Mouse (Mus musculus) macrophage (primary cell): ENCODE data around the gene Atp1a4. TPM values are rescaled to one million over a fixed set of nuclear protein-coding genes. Genes with fewer than 3 reads are reported as not detected.

Source experiments
- H3K27ac ChIP-seq: fragments of 350-480 bp; formaldehyde crosslinking; 2 replicates; pipeline ENCODE4 v1.9.0; 2021
- H3K36me3 ChIP-seq: fragments of 350-480 bp; formaldehyde crosslinking; 2 replicates; pipeline ENCODE4 v1.9.0; 2021; ENCODE audit errors: inconsistent target
- H3K4me3 ChIP-seq: fragments of 350-480 bp; formaldehyde crosslinking; 2 replicates; pipeline ENCODE4 v1.9.0; 2021; ENCODE audit errors: inconsistent target
- H3K79me2 ChIP-seq: fragments of 350-480 bp; formaldehyde crosslinking; 2 replicates; pipeline ENCODE4 v1.9.0; 2021; ENCODE audit errors: inconsistent target
- WGBS: methylation state at CpG from one replicate; pipeline ENCODE4 v1.1.7; 2026; ENCODE audit warnings: inconsistent platforms; ENCODE audit not compliant: missing documents; 5-methylcytosine and 5-hydroxymethylcytosine counted together
- polyA plus RNA-seq: library from polyadenylated mRNA; stranded (reverse); fragments of 250-400 nt; gene quantifications from 3 replicates; pipeline ENCODE4 v1.2.4, GENCODE M21; 2018; ENCODE audit warnings: inconsistent platforms

The Atp1a4 gene
- polyA plus RNA-seq, 1 experiment from 2014 or later, result not detected

GRCm38 (mm10) chr1:172293449-172293848 is 35.2 kb upstream of the Atp1a4 start:
- WGBS, result 95% methylated on average over 11 of the region's 11 CpGs
- Histone ChIP-seq H3K27ac (no peak overlapping the region), H3K4me3 (no peak overlapping the region), H3K36me3 (no peaks in the 10 kb centered on the region), H3K79me2 (no peaks in the 10 kb centered on the region)

GRCm38 (mm10) chr1:172292880-172293279 is 34.7 kb upstream of the Atp1a4 start:
- Histone ChIP-seq H3K4me3 (no peak overlapping the region), H3K79me2 (no peaks in the 10 kb centered on the region), H3K36me3 (no peaks in the 10 kb centered on the region), H3K27ac (no peak overlapping the region)
- WGBS, result 96% methylated on average over 2 of the region's 2 CpGs

- Histone ChIP-seq H3K27ac (no peak overlapping the region), H3K36me3 (no peaks in the 10 kb centered on the region), H3K79me2 (no peaks in the 10 kb centered on the region), H3K4me3 (no peak overlapping the region)
- WGBS, result 79% methylated on average over 3 of the region's 3 CpGs
Measured at GRCm38 (mm10) chr1:172289617-172289946, 31.4 kb upstream of the Atp1a4 start.

- Histone ChIP-seq H3K4me3 (no peak overlapping the region), H3K79me2 (no peaks in the 10 kb centered on the region), H3K27ac (no peak overlapping the region), H3K36me3 (no peaks in the 10 kb centered on the region)
- 93% methylated on average over 11 of the region's 11 CpGs for WGBS
Measured at GRCm38 (mm10) chr1:172288900-172289616, 30.8 kb upstream of the Atp1a4 start.

GRCm38 (mm10) chr1:172286740-172287139 is 28.5 kb upstream of the Atp1a4 start:
- 91% methylated on average over 5 of the region's 5 CpGs for WGBS
- Histone ChIP-seq H3K27ac (no peak overlapping the region), H3K36me3 (no peaks in the 10 kb centered on the region), H3K79me2 (no peaks in the 10 kb centered on the region), H3K4me3 (no peak overlapping the region)

- H3K27ac ChIP-seq, result no peak overlapping the region
- 93% methylated on average over 14 of the region's 14 CpGs for WGBS
- H3K4me3 ChIP-seq, result no peak overlapping the region
- no peaks in the 10 kb centered on the region for H3K79me2 ChIP-seq
- H3K36me3 ChIP-seq, result no peaks in the 10 kb centered on the region
Measured at GRCm38 (mm10) chr1:172284221-172284620, 26.0 kb upstream of the Atp1a4 start.

GRCm38 (mm10) chr1:172283073-172283472 is 24.9 kb upstream of the Atp1a4 start:
- 99% methylated on average over 6 of the region's 6 CpGs for WGBS
- H3K27ac ChIP-seq, result no peak overlapping the region
- H3K36me3 ChIP-seq, result no peaks in the 10 kb centered on the region
- no peaks in the 10 kb centered on the region for H3K79me2 ChIP-seq
- no peak overlapping the region for H3K4me3 ChIP-seq

- WGBS, result 84% methylated on average over 10 of the region's 10 CpGs
- no peak overlapping the region for H3K4me3 ChIP-seq
- H3K27ac ChIP-seq, result no peak overlapping the region
- H3K36me3 ChIP-seq, result no peaks in the 10 kb centered on the region
- no peaks in the 10 kb centered on the region for H3K79me2 ChIP-seq
Measured at GRCm38 (mm10) chr1:172281522-172282254, 23.5 kb upstream of the Atp1a4 start.

- Histone ChIP-seq H3K27ac (no peak overlapping the region), H3K79me2 (no peaks in the 10 kb centered on the region), H3K4me3 (no peak overlapping the region), H3K36me3 (no peaks in the 10 kb centered on the region)
- WGBS, result 88% methylated on average over 15 of the region's 16 CpGs
Measured at GRCm38 (mm10) chr1:172279768-172280509, 21.7 kb upstream of the Atp1a4 start.

GRCm38 (mm10) chr1:172278328-172278727 is 20.1 kb upstream of the Atp1a4 start:
- Histone ChIP-seq H3K4me3 (no peak overlapping the region), H3K27ac (no peak overlapping the region), H3K36me3 (no peaks in the 10 kb centered on the region), H3K79me2 (no peaks in the 10 kb centered on the region)
- WGBS, result 92% methylated on average over 13 of the region's 13 CpGs

GRCm38 (mm10) chr1:172277172-172277571 is 19.0 kb upstream of the Atp1a4 start:
- Histone ChIP-seq H3K27ac (peak overlapping the region; percentile 24), H3K79me2 (no peaks in the 10 kb centered on the region), H3K4me3 (no peak overlapping the region), H3K36me3 (no peaks in the 10 kb centered on the region)
- WGBS, result 4% methylated on average over 3 of the region's 3 CpGs

- WGBS, result 98% methylated on average over 5 of the region's 5 CpGs
- Histone ChIP-seq H3K4me3 (no peak overlapping the region), H3K27ac (no peak overlapping the region), H3K36me3 (no peaks in the 10 kb centered on the region), H3K79me2 (no peaks in the 10 kb centered on the region)
Measured at GRCm38 (mm10) chr1:172274547-172274946, 16.3 kb upstream of the Atp1a4 start.

- no peaks in the 10 kb centered on the region for H3K79me2 ChIP-seq
- H3K36me3 ChIP-seq, result no peaks in the 10 kb centered on the region
- no peak overlapping the region for H3K27ac ChIP-seq
- no peak overlapping the region for H3K4me3 ChIP-seq
- 95% methylated on average over 4 of the region's 5 CpGs for WGBS
Measured at GRCm38 (mm10) chr1:172274116-172274515, 15.9 kb upstream of the Atp1a4 start.

GRCm38 (mm10) chr1:172273386-172273785 is 15.2 kb upstream of the Atp1a4 start:
- Histone ChIP-seq H3K27ac (no peak overlapping the region), H3K4me3 (no peak overlapping the region), H3K36me3 (no peaks in the 10 kb centered on the region), H3K79me2 (no peaks in the 10 kb centered on the region)
- 79% methylated on average over 6 of the region's 6 CpGs for WGBS

GRCm38 (mm10) chr1:172271765-172272164 is 13.6 kb upstream of the Atp1a4 start:
- 94% methylated on average over 10 of the region's 10 CpGs for WGBS
- Histone ChIP-seq H3K36me3 (no peaks in the 10 kb centered on the region), H3K4me3 (no peak overlapping the region), H3K27ac (no peak overlapping the region), H3K79me2 (no peaks in the 10 kb centered on the region)
